Mouse (Mus musculus) heart, postnatal 14 days (tissue): ENCODE data around the gene Lifr. TPM values are rescaled to one million over a fixed set of nuclear protein-coding genes. Genes with fewer than 3 reads are reported as not detected.

Source experiments
- DNase-seq, 2 experiments: peaks; one replicate each; pipeline ENCODE4 v3.0.0; 2021 to 2022
- intact Hi-C: fragments of 180-260 bp; cut with DNase I; formaldehyde crosslinking; loops from one replicate; pipeline ENCODE4 v1.15.1; 2025
- total RNA-seq, 2 experiments: library from RNA; stranded (reverse); gene quantifications; 2 replicates each; pipeline ENCODE4 v1.2.3; 2021

Lifr gene
- total RNA-seq, 2 experiments from 2014 or later: 57.6 to 63.2 TPM

- no peak for DNase-seq
- intact Hi-C loops: no loop called here
These were observed 10.6 kb upstream of the Lifr start for GRCm38 (mm10) chr15:7079631-7080337.

GRCm38 (mm10) chr15:7080916-7081626 lies 9.3 kb upstream of the Lifr start:
- intact Hi-C loops: no loop called here
- DNase-seq: no peak

DNA sequence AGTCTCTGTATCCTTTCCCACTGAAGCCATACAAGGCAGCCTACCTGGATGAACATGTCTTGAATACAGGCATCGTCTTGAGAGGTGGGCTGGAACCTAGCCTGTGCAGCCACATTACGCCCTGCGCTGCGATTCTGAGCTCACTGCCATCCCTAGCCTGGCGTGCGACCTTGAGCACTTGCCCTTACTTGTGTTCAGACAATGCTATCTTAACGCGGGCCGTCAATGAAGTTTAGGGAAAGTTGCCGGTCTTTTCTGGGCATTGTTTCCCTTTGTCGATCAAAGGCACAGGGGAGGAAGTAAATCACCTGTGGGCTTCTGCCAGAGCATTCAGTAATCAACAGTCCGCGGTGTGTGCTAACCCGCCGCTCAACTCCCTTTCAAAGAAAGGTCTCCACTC lies 8.6 kb upstream of the Lifr start:
- no peak for DNase-seq
- intact Hi-C loops: no loop called here

GRCm38 (mm10) chr15:7082901-7083300 lies 7.5 kb upstream of the Lifr start:
- no peak for DNase-seq
- intact Hi-C loops: no loop called here

DNA sequence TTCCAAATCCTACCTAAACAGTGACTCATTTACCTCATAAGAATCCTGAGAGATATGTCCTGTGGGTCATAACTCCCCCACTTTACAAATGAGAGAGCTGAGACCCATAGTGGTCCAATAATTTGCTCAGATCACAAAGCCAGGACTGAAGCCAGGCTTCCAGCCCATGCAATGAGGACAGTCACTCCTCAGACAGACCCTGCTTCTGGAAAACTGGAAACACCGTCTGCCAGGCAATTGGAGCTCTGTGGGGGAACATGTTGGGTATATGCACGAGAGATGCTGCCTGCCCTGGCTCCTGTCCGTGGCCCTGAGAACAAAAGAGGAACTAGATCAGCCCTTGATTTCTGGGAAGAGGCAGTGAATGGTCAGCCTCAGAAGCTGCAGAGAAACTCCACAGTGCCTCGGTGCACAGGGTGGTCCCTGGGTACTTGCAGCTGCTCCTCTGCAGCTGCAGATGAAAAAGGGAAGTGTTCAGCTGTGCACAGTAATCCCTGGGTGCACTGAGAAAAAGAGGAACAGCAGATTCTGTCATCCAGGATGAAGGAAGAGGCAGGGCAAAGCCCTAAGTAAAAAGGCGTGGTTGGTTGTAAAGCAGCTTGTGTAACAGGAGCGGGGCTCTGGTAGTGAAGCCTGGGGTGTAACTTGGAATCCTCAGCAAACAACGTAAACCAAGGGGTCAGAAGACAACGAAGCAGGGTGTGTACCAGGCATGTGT lies 5.5 kb upstream of the Lifr start:
- intact Hi-C loops: no loop called here

GRCm38 (mm10) chr15:7088691-7089090 lies 1.7 kb upstream of the Lifr start:
- no peak for DNase-seq

More for the DNA sequence above, 5.5 kb upstream of the Lifr start:
- peak in 1 of 2 experiments; percentile 19 for DNase-seq

DNA sequence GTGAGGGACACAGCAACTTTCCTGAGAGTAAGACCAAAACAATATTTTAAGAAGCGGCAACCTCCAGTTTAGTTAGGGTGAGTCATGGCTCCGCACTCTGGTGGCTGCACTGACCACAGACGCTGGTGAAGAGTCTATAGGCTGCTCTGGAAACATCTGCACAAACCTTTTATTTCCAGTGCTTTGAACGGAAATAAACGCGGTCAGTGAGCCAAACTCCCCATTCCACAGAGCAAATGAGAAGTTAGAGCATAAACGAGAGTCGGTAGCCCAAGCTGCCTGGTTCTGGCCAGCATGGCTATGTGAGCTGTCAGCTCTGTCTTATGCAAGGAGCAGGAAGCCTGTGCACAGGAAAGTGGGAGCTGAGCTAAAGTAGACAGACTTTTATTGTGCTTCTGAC lies 1.9 kb downstream of the Lifr start:
- intact Hi-C loops: no loop called here
- peak; percentile 12 to 14 for DNase-seq

More at GRCm38 (mm10) chr15:7088691-7089090, 1.7 kb upstream of the Lifr start:
- intact Hi-C loops: no loop called here

DNA sequence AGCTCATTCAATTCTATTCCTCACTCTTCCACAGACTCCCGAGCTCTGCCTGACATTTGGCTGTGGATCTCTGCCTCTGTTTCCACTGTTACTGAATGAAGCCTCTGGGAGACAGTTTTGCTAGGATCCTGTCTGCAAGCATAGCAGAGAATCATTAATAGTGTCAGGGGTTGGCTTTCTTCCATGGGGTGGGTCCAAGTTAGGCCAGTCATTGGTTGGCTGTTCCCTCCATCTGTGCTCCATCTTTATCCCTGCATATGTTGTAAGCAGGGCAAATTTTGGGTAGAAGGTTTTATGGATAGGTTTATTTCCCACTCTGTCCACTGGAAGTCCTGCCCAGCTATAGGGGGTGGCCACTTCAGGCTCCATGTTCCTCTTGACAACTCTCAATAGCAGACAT lies 9.0 kb downstream of the Lifr start:
- DNase-seq: no peak
- intact Hi-C loops: no loop called here

DNA sequence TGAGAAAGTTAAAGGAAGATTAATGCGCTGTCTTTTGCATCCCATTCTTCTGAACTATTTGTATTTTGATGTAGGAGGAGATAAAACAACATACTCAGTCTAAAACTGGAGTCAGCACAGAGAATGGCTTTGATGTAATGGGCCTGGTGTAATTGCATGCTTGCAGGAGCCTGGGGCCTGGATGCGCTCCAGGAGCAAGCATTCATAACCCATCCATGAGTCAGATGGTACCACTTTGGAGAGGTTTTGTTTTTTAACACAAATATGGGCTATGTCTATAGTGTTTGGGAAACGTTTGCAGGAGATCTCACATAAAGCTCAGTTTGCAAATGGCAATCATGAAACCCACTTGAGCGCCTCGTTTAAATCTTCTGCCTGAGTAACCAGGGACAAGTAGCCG lies 9.8 kb downstream of the Lifr start:
- no peak for DNase-seq
- intact Hi-C loops: no loop called here

DNA sequence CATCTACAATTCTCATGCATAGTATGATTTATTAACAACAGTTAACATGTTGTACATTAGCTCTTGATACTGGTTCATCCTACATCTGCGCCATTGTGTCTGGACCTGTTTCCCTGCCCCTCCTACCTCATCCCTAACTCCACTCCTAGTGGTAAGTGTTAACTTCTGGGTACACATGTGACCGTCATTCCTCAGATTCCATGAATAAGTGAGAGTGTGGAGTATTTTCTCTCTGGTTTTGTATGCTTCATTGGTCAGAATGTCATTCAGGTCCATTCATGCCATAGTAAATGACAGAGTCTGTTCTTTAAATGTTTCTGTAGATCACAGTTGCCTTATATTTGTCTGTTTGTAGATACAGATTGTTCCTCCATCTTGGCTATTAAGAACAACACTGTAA lies 12.6 kb downstream of the Lifr start:
- no peak for DNase-seq
- intact Hi-C loops: no loop called here

DNA sequence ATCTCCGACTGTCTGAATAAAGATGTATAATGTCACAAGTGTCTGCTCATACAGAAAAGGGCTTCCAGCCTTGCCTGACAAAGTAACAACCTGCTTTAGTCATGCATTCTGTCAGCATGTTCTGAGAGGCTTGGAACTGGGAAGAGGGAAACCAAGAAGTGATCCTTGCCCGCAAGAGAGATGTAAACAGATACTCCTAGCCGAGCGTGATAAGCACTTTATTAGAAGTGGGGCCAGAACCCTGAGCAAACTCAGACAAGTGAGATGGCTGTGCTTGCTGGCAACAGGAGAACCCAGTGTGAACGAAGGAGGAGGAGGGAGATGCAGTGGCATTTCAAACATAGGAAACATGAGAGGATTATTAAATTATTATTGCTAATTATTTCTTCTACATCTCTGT lies 14.8 kb downstream of the Lifr start:
- intact Hi-C loops: no loop called here

DNA sequence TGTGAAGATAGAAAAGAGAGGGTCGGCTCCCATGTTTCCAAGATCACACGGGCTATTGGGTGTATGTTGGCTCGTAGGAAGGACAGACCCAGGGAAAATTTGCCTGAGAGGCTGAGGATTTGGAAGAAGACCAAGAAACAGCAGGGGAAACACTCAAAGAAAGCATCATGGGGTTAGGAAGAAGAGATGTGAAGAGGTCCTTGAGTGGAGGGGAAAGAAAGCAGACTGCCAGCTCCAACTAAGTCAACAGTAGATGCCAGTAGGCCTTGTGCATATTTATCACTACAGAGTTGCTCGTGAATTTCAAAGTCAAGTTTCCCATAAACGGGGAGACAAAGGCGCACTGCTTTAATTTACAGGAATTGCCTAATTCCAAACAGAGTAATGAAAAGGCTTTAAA lies 17.7 kb downstream of the Lifr start:
- intact Hi-C loops: no loop called here

More for the DNA sequence above, 14.8 kb downstream of the Lifr start:
- DNase-seq: no peak

DNA sequence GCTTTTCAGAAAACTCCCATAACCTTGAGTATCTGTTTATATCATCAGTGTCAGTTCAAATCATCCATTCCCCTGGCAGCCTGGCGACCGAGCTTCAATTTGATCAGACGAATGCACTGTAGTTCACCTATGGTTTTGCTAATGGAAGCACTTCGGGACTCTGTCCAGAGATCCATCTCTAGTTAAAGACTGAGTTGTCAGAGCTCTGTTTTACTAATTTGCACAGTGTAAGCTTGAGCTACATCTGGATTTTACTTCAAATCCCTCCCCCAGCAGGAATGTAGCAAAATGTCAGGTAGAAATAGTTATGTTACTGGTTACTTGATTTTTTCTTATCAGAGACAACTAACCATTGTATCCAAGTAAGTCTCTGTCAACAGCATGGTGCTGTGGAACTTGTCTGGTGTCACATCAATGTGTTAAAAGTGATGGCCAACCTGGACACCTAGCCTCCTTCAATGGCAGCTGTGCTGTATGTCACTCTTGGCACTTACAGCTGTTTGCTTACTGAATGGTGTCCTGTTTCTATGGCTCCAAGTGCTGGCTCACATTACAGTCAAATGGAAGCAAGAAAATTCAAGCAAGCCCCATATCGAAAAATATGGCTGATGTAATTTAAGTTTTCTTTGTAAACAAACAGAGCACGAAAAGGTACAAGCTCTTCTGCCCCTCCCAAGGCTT lies 22.0 kb downstream of the Lifr start:
- DNase-seq: no peak
- intact Hi-C loops: no loop called here

More for the DNA sequence above, 17.7 kb downstream of the Lifr start:
- DNase-seq: no peak

- no peak for DNase-seq
- intact Hi-C loops: no loop called here
These were observed 23.5 kb downstream of the Lifr start for GRCm38 (mm10) chr15:7113906-7114305.

DNA sequence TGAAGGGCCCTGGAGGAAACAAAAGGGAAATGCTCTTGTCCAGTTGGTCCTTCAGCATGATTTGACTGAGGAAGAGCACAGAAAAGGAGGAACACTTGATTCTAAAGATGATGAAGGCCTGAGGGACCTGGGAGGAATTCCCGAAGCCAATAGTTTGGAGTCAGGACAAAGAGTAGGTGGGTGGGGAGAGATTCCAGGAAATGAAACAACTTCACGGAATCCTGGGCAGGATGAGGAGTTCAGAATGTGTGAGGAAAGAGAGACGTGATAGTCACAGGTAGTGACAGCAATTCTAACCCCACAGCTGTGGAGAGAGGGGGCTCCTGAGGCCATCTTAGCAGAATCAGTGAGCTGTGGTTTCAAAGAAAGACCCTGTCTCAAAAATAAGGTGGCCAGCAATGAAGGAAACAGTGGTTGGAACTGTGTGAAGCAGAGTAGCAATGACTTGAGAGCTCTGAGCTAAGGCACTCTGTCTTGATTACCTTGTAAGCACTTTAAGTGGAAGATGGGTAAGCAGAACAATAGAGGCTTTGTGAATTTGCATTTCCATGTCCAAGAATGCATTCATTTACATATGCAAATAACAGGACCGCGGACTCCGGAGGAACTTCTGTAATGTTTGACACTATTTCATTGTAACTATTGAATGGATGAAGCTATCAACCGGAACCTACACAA lies 25.1 kb downstream of the Lifr start:
- no peak for DNase-seq
- intact Hi-C loops: no loop called here

- intact Hi-C loops: no loop called here
- no peak for DNase-seq
These were observed 25.8 kb downstream of the Lifr start for GRCm38 (mm10) chr15:7116216-7116615.

DNA sequence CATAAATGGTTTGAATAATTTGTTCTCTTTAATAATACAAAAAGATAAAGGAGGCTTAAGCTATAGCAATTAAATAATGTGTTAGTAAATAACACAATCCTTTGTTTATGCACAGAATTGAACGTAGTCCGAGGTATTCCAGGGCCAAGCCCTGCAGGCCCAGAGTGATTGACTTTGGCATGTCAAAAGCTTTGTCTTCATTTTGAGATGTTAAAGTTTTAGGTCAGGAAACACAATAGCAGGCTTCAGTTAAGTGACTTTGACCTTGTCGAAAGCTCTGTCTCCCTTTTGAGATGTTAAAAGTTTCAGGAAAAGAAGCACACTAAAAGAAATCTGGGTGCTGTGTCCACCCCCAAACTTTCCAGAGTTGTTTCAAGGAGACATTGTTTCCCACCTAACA lies 26.3 kb downstream of the Lifr start:
- intact Hi-C loops: no loop called here
- DNase-seq: no peak

- intact Hi-C loops: no loop called here
- no peak for DNase-seq
These were observed 27.5 kb downstream of the Lifr start for GRCm38 (mm10) chr15:7117944-7118343.

DNA sequence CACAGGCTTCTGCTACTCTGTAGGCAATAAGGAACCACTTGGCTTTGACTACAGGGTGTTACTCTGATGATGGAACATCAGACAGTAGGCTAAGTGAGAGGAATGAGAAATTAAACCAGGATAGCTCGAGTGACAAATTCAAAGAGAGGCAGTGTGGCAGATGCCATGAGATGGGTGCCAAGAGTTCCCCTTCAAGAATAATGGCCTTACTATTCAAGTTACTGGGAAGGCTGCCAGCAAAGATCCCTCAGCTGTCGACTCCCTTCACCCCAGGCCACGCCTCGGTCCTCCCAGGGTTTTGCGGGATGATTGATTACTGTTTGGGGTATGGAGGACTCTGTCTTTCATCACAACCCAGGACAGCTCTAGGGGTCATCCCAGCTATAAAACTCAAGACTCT lies 28.4 kb downstream of the Lifr start:
- no peak for DNase-seq
- intact Hi-C loops: no loop called here

DNA sequence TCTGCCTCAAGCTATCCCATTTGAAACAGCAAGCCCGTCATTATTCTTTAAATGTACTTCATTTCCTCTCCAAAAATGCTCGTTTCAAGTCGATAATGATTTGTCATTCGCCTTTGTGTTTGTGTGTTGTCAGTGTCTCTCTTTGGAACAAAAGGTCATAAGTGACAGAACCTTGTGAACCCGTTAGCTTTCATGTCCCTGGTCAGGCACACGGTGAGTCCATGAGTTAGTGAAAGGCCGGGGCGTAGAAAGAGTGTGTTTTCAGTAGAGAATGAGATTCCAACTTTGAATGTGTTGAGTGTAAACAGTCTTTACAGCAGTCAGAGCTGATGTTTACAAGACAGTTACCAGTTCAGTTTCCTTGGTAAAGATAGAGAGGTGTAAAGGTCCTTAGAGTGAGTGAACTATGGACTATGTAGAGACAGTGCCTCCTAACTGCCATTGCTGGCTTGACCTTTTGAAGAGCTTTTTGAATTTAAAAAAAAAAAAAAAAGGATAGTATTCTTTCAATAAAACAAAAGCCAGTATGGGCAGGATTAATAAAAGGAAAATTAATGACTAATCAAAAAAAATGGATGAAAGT lies 29.6 kb downstream of the Lifr start:
- intact Hi-C loops: loop anchor here (10.0 kb wide), 1 partner anchor 75 kb away; no protein-coding TSS in a partner anchor
- DNase-seq: no peak
